Mouse (Mus musculus) spleen, embryonic (tissue): Measurements from ENCODE around the gene Pnkd.

Experiments
- CTCF ChIA-PET: fragments of 350-600 bp; sonication (Branson Sonifier 250); formaldehyde crosslinking; loops from one replicate; lab custom pipeline; 2022; lab: Charles Lee

The Pnkd gene

DNA sequence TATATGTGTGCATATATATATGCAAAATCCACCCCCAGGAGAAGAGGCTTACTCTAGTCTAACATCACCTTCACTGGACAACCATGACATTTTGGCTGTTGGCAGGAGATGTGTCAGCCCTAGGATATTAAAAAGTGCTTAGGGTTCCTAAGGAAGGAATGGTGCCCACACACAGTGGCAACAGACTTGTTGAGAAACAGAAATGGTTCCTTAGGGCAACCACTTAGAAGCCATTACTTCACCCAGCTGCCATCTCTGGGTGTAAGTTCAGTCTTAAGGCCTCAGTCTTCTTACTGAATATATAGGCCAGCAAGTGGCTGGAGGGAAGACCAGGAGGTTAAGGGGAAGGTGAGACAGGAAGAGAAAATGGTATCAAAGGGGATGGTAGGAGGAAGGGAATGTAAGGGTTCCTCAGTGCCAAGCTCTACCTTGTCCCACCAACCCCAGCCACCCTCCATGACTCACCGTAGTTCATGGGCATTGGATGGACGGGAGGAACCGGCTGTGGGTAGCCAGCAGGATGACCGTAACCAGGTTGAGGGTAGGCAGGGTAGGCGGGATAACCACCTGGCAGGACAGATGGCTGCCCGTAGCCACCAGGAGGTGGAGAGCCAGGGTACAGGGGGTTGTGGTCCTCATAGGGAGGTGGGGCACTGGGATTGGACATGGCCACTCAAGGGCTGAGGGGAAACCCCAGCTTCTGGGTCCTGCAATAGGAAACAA, 10.2 kb downstream of the Pnkd start:
- CTCF ChIA-PET, result interaction anchor here (0.6 kb wide), 1 partner anchor 14 kb away, joined by 3 read pairs; no protein-coding TSS in a partner anchor

DNA sequence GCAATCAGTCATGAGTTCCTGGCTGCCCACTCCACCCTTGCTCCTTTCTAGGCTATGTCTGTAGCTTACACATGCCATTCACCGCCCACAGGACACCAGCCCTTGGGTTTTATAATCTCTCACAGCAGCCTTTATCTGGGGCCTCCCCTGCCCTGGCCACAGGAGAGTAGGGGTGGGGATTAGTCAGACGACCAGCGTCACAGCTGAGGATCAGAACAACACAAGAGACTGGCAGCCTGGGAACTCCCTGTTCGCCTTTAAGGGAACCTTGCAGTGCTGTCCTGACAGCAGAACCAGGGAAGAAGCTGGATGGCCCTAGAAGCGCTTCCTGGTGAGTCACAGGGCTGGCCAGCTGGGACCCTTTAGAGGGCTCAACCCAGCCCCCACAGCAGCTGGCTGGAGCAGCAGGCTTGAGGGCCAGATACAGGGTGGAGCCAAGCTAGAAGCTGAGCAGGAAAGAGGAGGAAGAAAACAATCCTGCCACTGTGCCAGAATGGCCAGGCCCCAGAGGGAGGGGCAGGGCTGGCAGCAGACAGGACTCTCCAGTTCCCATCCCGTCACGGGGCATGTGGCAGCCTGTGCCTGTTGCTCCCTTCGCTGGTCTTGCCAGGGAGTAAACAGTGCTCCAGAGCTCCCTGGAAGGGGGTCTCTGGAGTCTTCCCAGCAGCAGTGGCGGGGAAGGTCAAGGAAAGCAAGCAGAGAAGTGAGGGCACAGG, 10.9 kb downstream of the Pnkd start:
- CTCF ChIA-PET, result interaction anchor here (0.6 kb wide), 1 partner anchor 14 kb away, joined by 3 read pairs; no protein-coding TSS in a partner anchor

DNA sequence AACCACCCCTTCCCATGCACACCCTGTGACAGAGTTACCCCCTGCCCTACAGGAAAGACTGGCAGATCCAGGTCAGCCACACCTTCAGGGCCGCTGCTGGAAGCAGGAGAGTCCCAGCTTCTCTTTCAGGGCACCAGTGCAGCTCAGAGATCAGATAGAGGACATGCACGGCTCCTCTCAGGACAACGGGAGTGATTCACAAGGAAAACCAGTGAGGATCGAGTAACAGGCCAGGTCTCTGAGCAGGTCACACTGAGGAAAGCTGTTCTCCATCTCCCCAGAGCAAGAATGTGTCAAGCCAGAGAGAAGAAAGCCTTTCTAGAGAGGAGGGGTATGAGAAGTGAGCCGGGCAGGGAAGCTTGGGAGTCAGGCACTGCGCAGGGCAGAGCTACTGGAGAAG, 11.7 kb downstream of the Pnkd start:
- CTCF ChIA-PET, result interaction anchor here (0.6 kb wide), 1 partner anchor 146 kb away, joined by 6 read pairs; no protein-coding TSS in a partner anchor

DNA sequence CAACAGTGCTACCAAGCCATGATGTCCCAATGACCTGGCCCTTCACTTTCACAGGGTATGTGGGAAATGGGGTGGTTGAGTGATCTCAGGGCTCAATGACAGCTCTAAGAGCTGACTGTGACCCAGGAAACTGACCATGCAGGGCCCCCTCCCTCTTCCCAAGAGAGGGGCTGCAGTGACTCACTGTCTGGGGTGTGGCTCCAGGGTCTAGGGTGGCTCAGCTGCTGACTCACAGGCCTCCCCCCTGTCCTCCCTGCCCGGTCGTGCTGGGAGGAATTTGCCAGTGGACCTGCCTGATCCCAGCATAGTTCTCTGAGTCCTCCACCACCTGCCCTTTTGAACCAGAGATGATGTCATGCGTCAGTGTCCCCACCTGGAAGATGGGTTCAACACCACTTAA, 12.5 kb downstream of the Pnkd start:
- CTCF ChIA-PET, result no interaction called here

DNA sequence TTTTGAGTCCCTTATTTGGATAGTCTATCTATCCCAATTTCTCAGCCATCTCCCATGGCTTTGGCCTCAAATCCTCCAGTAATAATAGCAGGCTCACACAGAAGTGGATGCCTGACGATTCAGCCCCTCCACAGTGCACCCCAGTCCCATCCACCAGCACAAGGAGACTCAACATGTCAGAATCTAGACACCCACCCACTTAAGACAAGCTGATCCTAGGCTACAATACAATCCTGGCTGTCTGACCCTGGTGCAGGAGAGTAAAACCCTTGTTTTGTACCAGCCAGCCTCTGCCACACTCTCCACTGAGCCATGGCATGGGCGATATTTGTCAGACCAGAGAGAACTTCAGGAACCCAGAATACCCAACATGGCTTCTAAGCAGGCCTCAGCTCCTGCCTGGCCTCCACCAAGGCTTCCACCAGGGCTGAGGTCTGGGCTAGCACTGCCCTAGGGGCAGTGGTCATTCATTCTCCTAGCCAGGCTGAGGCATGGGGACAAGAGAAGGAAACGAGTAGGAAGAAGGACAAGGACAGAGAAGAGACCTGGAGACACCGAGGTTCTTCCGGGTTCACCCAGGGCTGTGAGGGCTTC, 13.5 kb downstream of the Pnkd start:
- CTCF ChIA-PET, result interaction anchor here (0.5 kb wide), 1 partner anchor 36 kb away, joined by 6 read pairs; no protein-coding TSS in a partner anchor

DNA sequence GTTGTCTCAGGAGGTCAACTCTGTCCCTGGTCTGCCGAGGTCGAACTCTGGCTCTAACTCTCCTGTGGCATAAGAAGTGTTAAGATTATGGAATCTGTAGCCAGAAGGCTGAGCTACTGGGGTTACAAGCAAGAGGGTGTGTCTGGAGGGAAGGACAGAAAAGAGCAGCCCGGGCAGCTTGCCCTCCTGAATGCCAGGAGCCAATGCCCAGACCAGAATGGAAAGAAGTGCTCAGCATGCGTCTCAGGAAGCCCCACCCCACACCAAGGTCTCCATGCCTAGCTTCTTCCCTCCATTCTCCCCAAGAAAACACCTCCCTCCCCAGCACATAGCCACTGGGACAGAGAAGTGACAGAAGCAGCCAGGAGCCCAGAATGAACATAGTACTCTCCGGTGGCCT, 14.3 kb downstream of the Pnkd start:
- CTCF ChIA-PET, result no interaction called here

DNA sequence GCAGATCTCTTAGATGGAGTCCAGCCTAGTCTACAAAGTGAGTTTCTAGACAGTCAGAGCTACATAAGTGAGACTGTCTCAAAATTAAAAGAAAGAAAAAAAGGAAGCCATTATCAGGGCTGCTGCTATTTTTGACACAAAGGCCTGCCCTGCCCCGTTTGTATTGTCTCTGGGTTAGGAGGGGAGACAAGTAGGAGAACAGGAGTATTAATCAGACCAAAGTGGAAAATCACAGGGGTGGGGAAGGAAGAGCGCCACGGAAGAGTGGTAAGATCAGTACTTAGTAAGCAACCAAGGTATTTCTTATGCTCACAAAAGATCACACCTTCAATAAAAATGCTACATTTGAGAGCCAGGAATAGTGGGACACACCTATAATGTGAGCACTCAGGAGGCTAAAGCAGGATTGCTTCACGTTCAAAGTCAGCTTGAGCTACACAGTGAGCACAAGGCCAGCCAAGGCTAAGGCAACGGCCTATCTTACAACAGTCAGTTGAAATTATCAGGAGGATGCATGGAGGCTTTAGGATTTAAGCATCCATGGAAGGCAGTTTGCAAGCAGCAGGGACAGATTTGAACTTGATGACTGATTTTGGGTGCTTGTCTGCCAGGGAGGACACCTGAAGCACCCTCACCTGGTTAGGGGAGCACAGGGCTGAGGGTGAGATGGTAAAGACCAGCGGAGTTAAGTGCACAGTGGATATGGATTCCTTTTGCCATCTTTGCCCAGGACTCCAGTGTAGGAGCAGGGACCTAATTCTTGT, 15.8 kb downstream of the Pnkd start:
- CTCF ChIA-PET, result no interaction called here

DNA sequence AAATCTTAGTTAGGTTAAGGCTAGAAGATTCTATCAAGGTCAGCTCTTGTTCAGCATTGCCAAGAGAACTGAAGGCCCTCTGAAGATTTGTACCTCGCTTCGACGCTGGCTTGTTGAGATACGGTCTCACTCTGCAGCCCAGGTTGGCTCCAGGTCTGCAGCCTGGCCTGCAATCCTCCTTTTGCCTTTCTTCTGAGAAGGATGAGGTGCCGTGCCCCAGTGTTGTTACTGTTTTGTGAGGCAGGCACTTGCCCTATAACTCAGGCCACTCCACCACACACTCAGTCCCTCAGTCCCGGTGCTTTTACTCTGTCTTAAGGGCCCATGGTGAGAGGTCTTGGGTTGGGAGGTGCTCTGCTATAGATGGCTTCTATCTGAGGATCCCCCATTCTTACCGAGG, 17.5 kb downstream of the Pnkd start:
- CTCF ChIA-PET, result no interaction called here

DNA sequence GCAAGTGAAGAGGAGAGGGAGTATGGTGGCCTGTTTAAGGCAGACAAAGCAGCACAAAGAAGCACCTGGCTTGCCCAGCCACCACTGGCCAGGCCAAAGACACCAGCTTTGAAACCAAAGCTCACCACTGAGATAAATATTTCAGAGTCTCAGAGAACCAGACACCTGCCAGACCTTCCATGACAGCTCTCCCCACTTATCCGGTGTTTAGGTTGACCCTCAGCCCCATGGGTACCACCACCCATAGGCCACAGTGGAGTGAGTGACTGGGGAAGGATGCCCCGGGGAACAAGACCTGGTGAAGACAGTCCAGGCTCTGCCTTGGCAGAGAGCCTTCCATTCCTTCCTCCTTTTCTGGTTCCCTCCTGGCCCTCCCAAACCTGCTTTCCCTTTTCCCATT, 18.1 kb downstream of the Pnkd start:
- CTCF ChIA-PET, result interaction anchor here (1.3 kb wide), 1 partner anchor 15 kb away, joined by 5 read pairs; no protein-coding TSS in a partner anchor

DNA sequence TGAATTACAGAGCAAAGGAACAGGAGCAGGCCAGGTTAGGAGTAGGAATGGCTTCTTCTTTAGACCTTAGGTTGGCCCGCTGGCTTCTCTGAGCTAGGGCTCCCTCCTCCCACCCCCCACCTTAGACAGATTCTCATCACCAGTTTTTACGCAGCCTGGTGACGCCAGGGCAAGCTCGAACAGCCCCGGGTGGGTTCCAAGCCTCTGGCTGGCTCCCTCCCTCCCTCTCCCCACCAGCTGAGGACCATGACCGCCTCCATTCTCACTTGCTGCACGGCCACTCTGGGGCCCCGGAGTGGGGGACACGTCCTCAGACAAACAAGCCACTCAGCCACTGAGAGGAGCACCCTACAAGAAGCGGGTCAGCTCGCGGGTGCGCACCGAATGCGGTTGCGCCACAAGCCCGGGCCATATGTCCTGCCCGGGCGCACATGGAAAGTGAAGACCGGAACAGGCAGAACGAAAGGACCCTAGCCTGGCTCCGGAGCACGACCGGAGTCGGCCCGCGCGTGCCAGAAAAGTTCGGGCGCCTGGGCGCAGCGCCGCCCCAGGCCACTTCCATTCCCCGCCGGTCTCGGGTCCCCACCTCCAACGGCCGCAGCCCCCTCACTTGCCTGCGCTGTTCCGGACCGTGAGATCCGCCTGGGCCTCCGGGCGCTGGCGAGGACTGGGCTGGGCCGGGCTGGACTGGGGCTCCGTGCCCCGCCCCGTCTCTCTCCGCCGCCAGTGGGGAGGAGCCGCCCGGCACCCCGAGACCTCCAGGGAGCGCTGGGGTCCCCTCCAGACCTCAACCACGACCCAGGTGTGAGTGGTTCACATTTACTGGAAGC, 19.0 kb downstream of the Pnkd start:
- CTCF ChIA-PET, result interaction anchor here (0.6 to 1.3 kb wide), 2 partner anchors 16 to 26 kb away, joined by 5 read pairs; no protein-coding TSS in a partner anchor

DNA sequence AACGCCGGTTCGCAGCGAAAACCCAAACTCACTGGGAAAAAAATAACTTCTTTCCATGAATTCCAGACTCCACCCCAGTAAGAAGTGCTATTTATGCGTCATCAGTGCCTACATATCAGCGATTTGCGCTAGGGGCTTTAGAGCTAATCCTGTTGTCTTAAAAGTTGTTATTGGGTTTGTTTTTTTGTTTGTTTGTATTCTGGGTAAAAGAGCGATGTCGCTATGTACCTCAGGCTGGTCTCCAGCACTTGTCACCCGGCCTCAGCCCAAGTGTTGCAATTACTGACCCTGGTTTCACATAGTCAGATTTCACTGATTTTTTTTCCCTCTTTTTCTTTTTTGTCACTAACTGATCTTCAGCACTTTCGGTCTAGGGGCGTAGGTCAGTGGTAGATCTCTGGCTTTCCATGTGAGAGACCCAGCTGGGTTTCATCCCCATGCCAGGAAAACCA, 19.6 kb downstream of the Pnkd start:
- CTCF ChIA-PET, result no interaction called here

DNA sequence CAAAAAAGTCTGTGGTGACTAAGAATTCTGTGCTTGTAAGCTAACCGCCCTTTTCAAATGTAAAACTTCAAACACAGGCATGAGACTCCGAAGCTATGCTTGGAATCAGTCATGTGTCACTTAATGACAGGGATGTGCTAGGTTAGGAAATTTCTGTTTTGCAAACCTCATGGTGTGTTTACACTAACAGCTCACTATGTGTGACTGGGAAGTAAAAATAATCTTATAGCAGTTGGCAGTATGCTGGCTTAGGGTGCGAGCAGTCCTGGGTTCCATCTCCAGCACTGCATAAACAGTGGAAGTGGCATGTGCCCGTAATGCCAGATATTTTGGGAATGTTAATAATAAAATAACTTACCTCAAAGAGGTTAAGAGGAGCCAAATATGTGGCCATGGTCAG, 20.2 kb downstream of the Pnkd start:
- CTCF ChIA-PET, result no interaction called here

DNA sequence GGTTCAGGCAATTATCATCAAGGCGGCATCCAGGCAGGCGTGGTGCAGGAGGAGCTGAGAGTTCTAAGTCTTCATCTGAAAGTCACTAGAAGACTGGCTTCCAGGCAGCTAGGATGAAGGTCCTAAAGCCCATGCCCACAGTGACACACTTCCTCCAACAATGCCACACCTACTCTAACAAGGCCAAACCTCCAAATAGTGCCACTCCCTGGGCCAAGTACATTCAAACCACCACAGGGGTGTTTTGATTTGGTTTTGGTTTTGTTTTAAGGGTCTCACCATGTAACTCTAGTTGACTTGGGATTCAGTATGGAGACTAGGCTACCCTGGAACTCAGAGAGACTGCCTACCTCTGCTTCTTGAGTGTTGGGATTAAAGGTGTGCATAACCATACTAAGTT, 20.8 kb downstream of the Pnkd start, which contains the start of gene Tmbim1:
TSS of gene Tmbim1 (minus strand) at position 101 of the 400 bp plus-strand sequence.
- CTCF ChIA-PET, result no interaction called here

DNA sequence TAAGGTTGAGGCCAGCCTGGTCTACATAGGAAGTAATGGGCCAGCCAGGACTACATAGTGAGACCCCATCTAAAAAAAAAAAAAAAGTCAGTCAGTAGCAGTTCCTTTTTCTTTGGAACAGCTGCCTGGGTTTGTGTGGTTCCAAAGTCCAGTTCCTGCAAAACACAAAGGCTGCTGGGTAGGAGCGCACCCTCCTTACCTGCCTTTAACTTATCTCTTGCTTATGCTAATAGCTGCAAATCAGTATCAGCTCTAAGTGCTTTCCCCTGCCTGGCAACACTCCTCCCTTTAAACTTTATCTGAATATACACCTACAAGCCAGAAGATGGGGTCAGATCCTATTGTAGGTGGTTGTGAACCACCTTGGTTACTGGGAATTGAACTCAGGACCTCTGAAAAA, 22.4 kb downstream of the Pnkd start:
- CTCF ChIA-PET, result interaction anchor here (0.7 kb wide), 1 partner anchor 68 kb away, joined by 6 read pairs; no protein-coding TSS in a partner anchor

DNA sequence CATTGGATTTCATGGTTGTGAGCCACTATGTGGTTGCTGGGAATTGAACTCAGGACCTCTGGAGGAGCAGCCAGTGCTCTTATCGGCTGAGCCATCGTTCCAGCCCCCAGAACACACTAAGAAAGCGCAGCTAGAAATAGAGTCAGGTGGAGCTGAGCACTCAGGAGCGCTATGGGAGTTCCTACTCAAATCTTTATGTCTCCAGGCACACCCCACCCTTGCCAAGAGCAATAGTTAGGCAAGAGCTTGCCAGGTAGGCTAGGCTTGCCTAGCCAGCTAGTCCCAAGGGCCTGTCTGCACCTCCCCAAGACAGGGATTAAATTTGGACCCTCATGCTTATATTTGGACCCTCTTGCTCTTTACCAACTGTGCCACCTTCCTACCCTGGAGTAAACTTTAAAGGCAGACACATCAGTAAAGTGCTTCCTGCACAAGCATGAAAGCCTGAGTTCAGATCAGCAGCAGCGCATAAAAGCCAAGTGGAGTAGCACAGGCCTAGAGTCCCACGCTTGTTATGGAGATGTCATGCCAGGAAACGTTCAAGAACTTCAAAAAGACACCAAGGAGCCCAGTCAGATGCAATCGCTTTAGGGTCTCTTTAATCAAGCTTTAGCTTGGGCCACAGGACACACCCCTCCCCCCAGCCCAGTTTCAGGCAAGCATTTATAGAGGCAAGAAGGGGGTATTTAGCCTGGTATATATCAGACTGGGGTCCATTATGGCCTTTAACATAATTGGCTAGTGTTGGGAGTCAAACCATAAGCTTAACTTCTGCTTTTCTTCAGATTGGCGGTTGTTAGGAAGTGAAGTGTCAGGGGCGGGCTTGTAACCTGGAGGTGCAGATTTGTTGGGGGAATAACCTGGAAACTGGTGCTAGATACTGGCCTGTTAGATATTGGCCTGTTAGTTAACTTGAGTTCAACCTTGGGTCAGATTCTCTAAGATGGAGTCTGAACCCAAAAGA, 23.6 kb downstream of the Pnkd start:
- CTCF ChIA-PET, result no interaction called here

DNA sequence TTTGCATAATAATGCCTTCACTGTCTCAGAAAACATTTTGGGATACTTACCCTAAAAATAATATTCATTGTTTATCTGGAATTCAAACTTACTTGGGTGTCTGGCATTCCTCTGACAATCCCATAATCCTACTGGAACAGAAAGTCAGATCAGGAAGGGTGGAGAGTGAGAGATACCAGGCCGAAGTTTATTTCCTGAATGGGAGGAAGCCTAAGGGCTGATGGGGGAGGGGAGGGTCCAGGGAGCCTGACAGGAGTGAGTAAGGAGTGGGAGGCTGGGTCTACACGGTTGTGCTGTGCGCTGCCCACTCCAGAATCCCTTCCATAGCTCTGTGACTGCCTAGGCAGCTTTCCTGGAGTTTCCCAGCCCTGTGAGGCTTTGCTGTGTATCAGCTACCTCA, 25.0 kb downstream of the Pnkd start:
- CTCF ChIA-PET, result interaction anchor here (0.7 kb wide), 1 partner anchor 20 kb away, joined by 3 read pairs; no protein-coding TSS in a partner anchor

DNA sequence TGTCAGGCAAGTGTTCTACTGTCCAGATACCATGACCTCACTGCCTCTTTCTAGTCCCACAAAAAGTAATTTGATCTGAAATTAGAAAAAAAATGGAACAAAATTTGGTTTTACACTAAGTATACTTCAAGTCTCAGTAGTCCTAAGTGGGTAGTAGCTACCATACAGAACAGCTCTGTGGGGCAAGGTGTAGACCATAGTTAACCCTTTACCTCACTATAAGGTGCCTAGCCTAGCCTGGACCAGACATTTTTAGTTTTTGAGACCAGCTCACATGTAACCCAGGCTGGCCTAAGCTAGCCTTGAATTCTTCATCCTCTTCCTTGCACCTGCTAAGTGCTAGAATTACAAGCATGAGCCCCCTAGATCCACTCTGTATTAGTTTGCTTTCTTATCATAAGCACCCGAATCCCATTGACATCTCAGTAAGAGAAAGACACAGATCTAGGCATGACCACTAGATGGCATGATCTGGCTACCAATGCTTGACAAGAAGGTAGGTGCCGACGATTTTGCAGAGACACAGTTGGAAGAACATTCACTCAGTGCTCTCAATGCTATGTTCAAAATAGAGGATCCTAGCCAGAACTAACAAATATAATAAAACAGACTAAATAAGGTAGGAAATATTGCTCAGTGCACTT, 28.4 kb downstream of the Pnkd start:
- CTCF ChIA-PET, result no interaction called here

DNA sequence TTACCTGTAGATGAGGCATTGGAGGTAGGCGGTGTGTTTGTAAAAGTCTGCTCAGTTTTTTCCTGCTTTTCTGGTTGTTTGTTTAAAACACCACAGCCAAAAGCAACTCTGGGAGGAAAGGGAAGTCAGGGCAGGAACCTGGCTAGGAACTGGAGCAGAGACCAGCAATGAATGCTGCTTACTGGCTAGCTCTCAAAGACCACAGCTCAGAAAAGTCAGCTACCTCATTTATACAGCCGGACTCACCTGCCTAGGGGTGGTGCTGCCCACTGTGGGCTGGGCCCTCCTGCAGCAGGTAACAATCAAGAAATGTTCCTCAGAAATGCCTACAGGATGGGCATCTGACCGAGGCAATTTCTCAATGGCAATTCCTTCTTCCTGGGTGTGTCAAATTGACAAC, 30.1 kb downstream of the Pnkd start:
- CTCF ChIA-PET, result interaction anchor here (0.6 to 0.7 kb wide), 3 partner anchors 31 to 121 kb away, joined by 3 read pairs; no protein-coding TSS in a partner anchor
